Mouse (Mus musculus) MEL (cell line): ENCODE data around the gene Atp5l. TPM values are rescaled to one million over a fixed set of nuclear protein-coding genes. Genes with fewer than 3 reads are reported as not detected.
A peak's percentile ranks its signal among the peaks of the same experiment; 100 is the strongest.

ENCODE experiments used
- DNase-seq: peaks from one replicate; pipeline ENCODE4 v3.0.0; 2011; ENCODE audit warnings: low read depth, low spot score
- H3K27ac ChIP-seq: 2 replicates; pipeline ENCODE4 v1.5.1; 2012; ENCODE audit warnings: low read depth, mild to moderate bottlenecking, control low read depth, low read length, moderate library complexity; ENCODE audit not compliant: control insufficient read depth
- H3K27me3 ChIP-seq, 2 experiments: fragments of 150-350 bp in 1 of 2; sonication (generic) in 1 of 2; 2 replicates each; pipeline ENCODE4 v1.6.1; 2012; ENCODE audit warnings: low read length in 2 of 2, mild to moderate bottlenecking in 2 of 2, improper control_type of control experiment in 1 of 2, moderate library complexity in 1 of 2; ENCODE audit not compliant: insufficient read depth in 2 of 2, control insufficient read depth in 1 of 2
- H3K36me3 ChIP-seq, 2 experiments: 2 replicates each; pipeline ENCODE4 v1.6.1; 2012 to 2014; ENCODE audit warnings: low read length in 2 of 2, improper control_type of control experiment in 1 of 2, inconsistent platforms in 1 of 2, mild to moderate bottlenecking in 1 of 2; ENCODE audit not compliant: insufficient read depth in 2 of 2, control insufficient read depth in 1 of 2
- H3K4me1 ChIP-seq, 2 experiments: fragments of 150-350 bp in 1 of 2; sonication (generic) in 1 of 2; 2 replicates each; pipeline ENCODE4 v1.6.1; 2012; ENCODE audit warnings: low read length in 2 of 2, improper control_type of control experiment in 1 of 2, mild to moderate bottlenecking in 1 of 2; ENCODE audit not compliant: insufficient read depth in 2 of 2, control insufficient read depth in 1 of 2
- H3K4me3 ChIP-seq, 2 experiments: fragments of 150-350 bp in 1 of 2; sonication (generic) in 1 of 2; 2 replicates each; pipeline ENCODE4 v1.5.1; 2012; ENCODE audit warnings: low read depth in 2 of 2, low read length in 2 of 2, mild to moderate bottlenecking in 2 of 2, moderate library complexity in 2 of 2, control low read depth in 1 of 2, improper control_type of control experiment in 1 of 2; ENCODE audit not compliant: control insufficient read depth in 1 of 2, insufficient read depth in 1 of 2
- H3K79me2 ChIP-seq: 2 replicates; pipeline ENCODE4 v1.6.1; 2012; ENCODE audit warnings: mild to moderate bottlenecking, low read length, moderate library complexity; ENCODE audit not compliant: control insufficient read depth, poor library complexity, insufficient read depth
- H3K9ac ChIP-seq: 2 replicates; pipeline ENCODE4 v1.6.1; 2012; ENCODE audit warnings: low read depth, mild to moderate bottlenecking, control low read depth, low read length, moderate library complexity; ENCODE audit not compliant: control insufficient read depth, poor library complexity, severe bottlenecking
- H3K9me3 ChIP-seq: fragments of 150-350 bp; sonication (generic); replicated peaks from 2 replicates; pipeline ENCODE4 v1.6.1; 2012; ENCODE audit warnings: mild to moderate bottlenecking, low read length, improper control_type of control experiment, moderate library complexity; ENCODE audit not compliant: insufficient read depth
- CHD1 ChIP-seq: IDR thresholded peaks from 2 replicates; pipeline ENCODE4 v1.6.1; 2012; ENCODE audit warnings: low read depth, mild to moderate bottlenecking, inconsistent platforms, low read length, improper control_type of control experiment
- CHD2 ChIP-seq: IDR thresholded peaks from 2 replicates; pipeline ENCODE4 v1.6.1; 2011; ENCODE audit warnings: low read length, improper control_type of control experiment
- CTCF ChIP-seq, 3 experiments: IDR thresholded peaks in 2 of 3; conservative IDR thresholded peaks in 1 of 3; 2 replicates each; pipeline ENCODE4 v1.5.1; 2011 to 2012; ENCODE audit warnings: low read length in 3 of 3, low read depth in 2 of 3, mild to moderate bottlenecking in 2 of 3, improper control_type of control experiment in 1 of 3, inconsistent platforms in 1 of 3, mixed read lengths in 1 of 3, moderate library complexity in 1 of 3; ENCODE audit not compliant: control insufficient read depth in 1 of 3, insufficient read depth in 1 of 3, poor library complexity in 1 of 3, severe bottlenecking in 1 of 3
- EP300 ChIP-seq, 2 experiments: IDR thresholded peaks; 2 replicates each; pipeline ENCODE4 v1.6.1; 2011; ENCODE audit warnings: improper control_type of control experiment in 2 of 2, low read length in 2 of 2, low read depth in 1 of 2, mild to moderate bottlenecking in 1 of 2
- GABPA ChIP-seq: IDR thresholded peaks from 2 replicates; pipeline ENCODE4 v1.6.1; 2012; ENCODE audit warnings: low read depth, mild to moderate bottlenecking, inconsistent platforms, low read length, improper control_type of control experiment, moderate library complexity
- GATA1 ChIP-seq: IDR thresholded peaks from 2 replicates; pipeline ENCODE4 v1.6.1; 2011; ENCODE audit warnings: low read depth, low read length, improper control_type of control experiment
- JUND ChIP-seq: IDR thresholded peaks from 2 replicates; pipeline ENCODE4 v1.6.1; 2011; ENCODE audit warnings: low read depth, mild to moderate bottlenecking, improper control_type of control experiment, low read length
- KAT2A ChIP-seq: conservative IDR thresholded peaks from 2 replicates; pipeline ENCODE4 v1.6.1; 2012; ENCODE audit warnings: low read depth, low read length, improper control_type of control experiment, inconsistent platforms
- MEF2A ChIP-seq: IDR thresholded peaks from 2 replicates; pipeline ENCODE4 v1.6.1; 2014; ENCODE audit warnings: low read depth, mild to moderate bottlenecking, inconsistent platforms, low read length, improper control_type of control experiment; ENCODE audit not compliant: poor library complexity, insufficient replicate concordance, severe bottlenecking; ENCODE audit errors: extremely low read depth
- MXI1 ChIP-seq: IDR thresholded peaks from 2 replicates; pipeline ENCODE4 v1.6.1; 2011; ENCODE audit warnings: mild to moderate bottlenecking, low read depth, low read length, improper control_type of control experiment
- MYB ChIP-seq: IDR thresholded peaks from 2 replicates; pipeline ENCODE4 v1.6.1; 2011; ENCODE audit warnings: mild to moderate bottlenecking, low read depth, low read length, improper control_type of control experiment
- NELFE ChIP-seq: IDR thresholded peaks from 2 replicates; pipeline ENCODE4 v1.6.1; 2011; ENCODE audit warnings: low read depth, low read length, improper control_type of control experiment
- NRF1 ChIP-seq: IDR thresholded peaks from 2 replicates; pipeline ENCODE4 v1.6.1; 2014; ENCODE audit warnings: low read depth, mild to moderate bottlenecking, inconsistent platforms, low read length, improper control_type of control experiment, moderate library complexity; ENCODE audit not compliant: poor library complexity, insufficient read depth, severe bottlenecking
- POLR2AphosphoS5 ChIP-seq: IDR thresholded peaks from 2 replicates; pipeline ENCODE4 v1.6.1; 2012; ENCODE audit warnings: low read depth, borderline replicate concordance, mild to moderate bottlenecking, inconsistent platforms, low read length, moderate library complexity, mixed read lengths
- SMC3 ChIP-seq: IDR thresholded peaks from 2 replicates; pipeline ENCODE4 v1.6.1; 2011; ENCODE audit warnings: low read depth, low read length, improper control_type of control experiment
- TAL1 ChIP-seq: IDR thresholded peaks from 2 replicates; pipeline ENCODE4 v1.6.1; 2012; ENCODE audit warnings: mild to moderate bottlenecking, inconsistent platforms, low read length, moderate library complexity, mixed read lengths
- TBP ChIP-seq: IDR thresholded peaks from 2 replicates; pipeline ENCODE4 v1.8.0; 2011; ENCODE audit warnings: low read depth, low read length, improper control_type of control experiment
- TCF12 ChIP-seq: IDR thresholded peaks from 2 replicates; pipeline ENCODE4 v1.6.1; 2014; ENCODE audit warnings: low read depth, mild to moderate bottlenecking, inconsistent platforms, low read length, improper control_type of control experiment, moderate library complexity
- ZC3H11A ChIP-seq: IDR thresholded peaks from 2 replicates; pipeline ENCODE4 v1.6.1; 2012; ENCODE audit warnings: low read depth, mild to moderate bottlenecking, inconsistent platforms, low read length, improper control_type of control experiment
- ZKSCAN1 ChIP-seq: IDR thresholded peaks from 2 replicates; pipeline ENCODE4 v1.6.1; 2012; ENCODE audit warnings: low read depth, mild to moderate bottlenecking, inconsistent platforms, low read length, improper control_type of control experiment, moderate library complexity
- ZMIZ1 ChIP-seq: IDR thresholded peaks from 2 replicates; pipeline ENCODE4 v1.6.1; 2012; ENCODE audit warnings: low read depth, mild to moderate bottlenecking, inconsistent platforms, low read length, improper control_type of control experiment, moderate library complexity
- polyA plus RNA-seq, 2 experiments: library from polyadenylated mRNA; stranded (reverse) in 1 of 2; unstranded in 1 of 2; fragments of >175 nt in 1 of 2; fragments of >200 nt in 1 of 2; gene quantifications; 2 replicates each; pipeline versions ENCODE4 v1.2.1 to v1.2.4; 2012; ENCODE audit warnings: low replicate concordance in 2 of 2, low read depth in 1 of 2; ENCODE audit not compliant: insufficient read length in 2 of 2, insufficient read depth in 1 of 2, missing spikeins in 1 of 2
- total RNA-seq: library from RNA; depleted of rRNA; stranded (reverse); fragments of 300-350 nt; gene quantifications from 2 replicates; pipeline ENCODE4 v1.2.3, GENCODE M21; 2012

Gene Atp5l
- total and polyA plus RNA-seq, 3 experiments: 320 to 719 TPM; not detected in 1

- Histone ChIP-seq H3K27ac (no peak overlapping the region), H3K9ac (no peak overlapping the region)
- TF ChIP-seq NRF1 (no peak), CHD1 (no peak)
- TF ChIP-seq, all 39 proteins: peak for 0
- DNase-seq: no peak
- Histone ChIP-seq H3K27me3 (no peaks in the 10 kb centered on the region), H3K36me3 (peaks cover 0 to 14% of the 10 kb centered on the region in 2 experiments; a peak in 2 of 4 replicates), H3K9me3 (no peaks in the 10 kb centered on the region), H3K4me3 (no peak overlapping the region), H3K79me2 (no peaks in the 10 kb centered on the region), H3K4me1 (peaks cover 9 to 20% of the 10 kb centered on the region in 2 experiments)
Measured at GRCm38 (mm10) chr9:44903856-44904255, 16.7 kb downstream of the Atp5l start.

- H3K27me3 ChIP-seq: no peaks in the 10 kb centered on the region
- H3K4me3 ChIP-seq: no peak overlapping the region
- H3K79me2 ChIP-seq: no peaks in the 10 kb centered on the region
- no peak for DNase-seq
- H3K9me3 ChIP-seq: no peaks in the 10 kb centered on the region
- H3K4me1 ChIP-seq: peaks cover 5 to 10% of the 10 kb centered on the region in 2 experiments
- no peak overlapping the region for H3K9ac ChIP-seq
- no peak overlapping the region for H3K27ac ChIP-seq
- TF ChIP-seq SMC3 (peak; percentile 32), MXI1 (no peak), ZMIZ1 (no peak), CTCF (IDR thresholded peaks at IDR 0.05 in 2 of 3, conservative IDR thresholded peaks at IDR 0.05 in 1 of 3; ENCODE audit: control insufficient read depth in 1 of 3, insufficient read depth in 1 of 3, low read depth in 2 of 3, low read length in 3 of 3, poor library complexity in 1 of 3, severe bottlenecking in 1 of 3) (peak in 1 of 3 experiments; percentile 37; a peak in 2 of 6 replicates), POLR2AphosphoS5 (no peak)
- TF ChIP-seq, all 39 proteins: peak for 2
- peaks cover 0 to 8% of the 10 kb centered on the region in 2 experiments; a peak in 2 of 4 replicates for H3K36me3 ChIP-seq
Measured at GRCm38 (mm10) chr9:44900402-44900801, 20.1 kb downstream of the Atp5l start.

GRCm38 (mm10) chr9:44899716-44900115 lies 20.8 kb downstream of the Atp5l start:
- Histone ChIP-seq H3K27me3 (no peaks in the 10 kb centered on the region), H3K4me1 (peaks cover under 1 to 3% of the 10 kb centered on the region in 2 experiments; a peak in 3 of 4 replicates), H3K36me3 (peaks cover 0 to 5% of the 10 kb centered on the region in 2 experiments; a peak in 1 of 4 replicates), H3K9ac (no peak overlapping the region), H3K27ac (no peak overlapping the region), H3K79me2 (no peaks in the 10 kb centered on the region), H3K4me3 (no peak overlapping the region), H3K9me3 (no peaks in the 10 kb centered on the region)
- DNase-seq: no peak
- TF ChIP-seq KAT2A: no peak
- no peak for TF ChIP-seq TAL1
- TF ChIP-seq CHD2: no peak
- no peak for TF ChIP-seq ZC3H11A
- TF ChIP-seq CHD1: no peak
- no peak for TF ChIP-seq MEF2A
- TF ChIP-seq TBP: no peak
- TF ChIP-seq MYB: no peak
- TF ChIP-seq JUND: no peak
- TF ChIP-seq NRF1: no peak
- TF ChIP-seq GABPA: no peak
- TF ChIP-seq GATA1: no peak
- no peak for TF ChIP-seq NELFE
- no peak for TF ChIP-seq EP300 (IDR thresholded peaks at IDR 0.05; ENCODE audit: low read depth in 1 of 2, low read length in 2 of 2)
- no peak for TF ChIP-seq TCF12
- no peak for TF ChIP-seq ZKSCAN1
